Mouse (Mus musculus) retina, postnatal 1 day (tissue): ENCODE measurements at regions not wholly inside any gene's neighbourhood (a gene's known extent, or its start where the extent isn't known, plus 50 kb on each side); places are given as distances from the start of the nearest gene placed in this dataset.
"Not testable (repeated sequence)": the region's sequence is repeated elsewhere in the genome, so short reads cannot be mapped to it uniquely, and the experiment has no call there.

Experiments
- DNase-seq: peaks from one replicate; pipeline ENCODE4 v3.0.0-alpha.2; 2012

- no peak for DNase-seq
Measured at GRCm38 (mm10) chr2:39420696-39421095, 194.4 kb upstream of the Ppp6c start.

- peak; percentile 1 for DNase-seq
Measured at GRCm38 (mm10) chr2:39400336-39400735, 174.1 kb upstream of the Ppp6c start.

GRCm38 (mm10) chr2:39399523-39399922 lies 173.3 kb upstream of the Ppp6c start:
- DNase-seq = peak; percentile 16

- DNase-seq = no peak
Measured at GRCm38 (mm10) chr2:39394643-39395042, 168.4 kb upstream of the Ppp6c start.

GRCm38 (mm10) chr2:39377264-39377663 lies 151.0 kb upstream of the Ppp6c start:
- no peak for DNase-seq

- peak; percentile 93 for DNase-seq
Measured at GRCm38 (mm10) chr2:39373068-39373779, 147.0 kb upstream of the Ppp6c start.

- DNase-seq = no peak
Measured at GRCm38 (mm10) chr2:39344207-39344606, 118.0 kb upstream of the Ppp6c start.

- no peak for DNase-seq
Measured at GRCm38 (mm10) chr2:39340406-39340805, 114.2 kb upstream of the Ppp6c start.

- no peak for DNase-seq
Measured at GRCm38 (mm10) chr2:39338832-39339649, 112.8 kb upstream of the Ppp6c start.

GRCm38 (mm10) chr2:39337524-39337923 lies 111.3 kb upstream of the Ppp6c start:
- no peak for DNase-seq

- peak; percentile 27 for DNase-seq
Measured at GRCm38 (mm10) chr2:39325715-39326493, 99.7 kb upstream of the Ppp6c start.

GRCm38 (mm10) chr2:39325122-39325521 lies 98.9 kb upstream of the Ppp6c start:
- DNase-seq = not testable (repeated sequence)

- no peak for DNase-seq
Measured at GRCm38 (mm10) chr2:39299798-39300382, 73.6 kb upstream of the Ppp6c start.

- DNase-seq = no peak
Measured at GRCm38 (mm10) chr2:39299290-39299689, 73.0 kb upstream of the Ppp6c start.

- DNase-seq = no peak
Measured at GRCm38 (mm10) chr2:39295435-39295834, 69.2 kb upstream of the Ppp6c start.

- no peak for DNase-seq
Measured at GRCm38 (mm10) chr2:39278218-39278617, 52.0 kb upstream of the Ppp6c start.
